Mouse (Mus musculus) layer of hippocampus, adult 2 months (tissue): Measurements from ENCODE around the gene Epsti1. TPM values are rescaled to one million over a fixed set of nuclear protein-coding genes. Genes with fewer than 3 reads are reported as not detected.
"Not testable (repeated sequence)": the region's sequence is repeated elsewhere in the genome, so short reads cannot be mapped to it uniquely, and the experiment has no call there.

ENCODE experiments used
- DNase-seq, 2 experiments: peaks; one replicate each; pipeline ENCODE4 v3.0.0; 2022; ENCODE audit warnings: low spot score in 2 of 2
- H3K27ac ChIP-seq: fragments of 200-600 bp; 2 replicates; pipeline ENCODE4 v1.8.1; 2022
- H3K4me3 ChIP-seq: fragments of 200-600 bp; 2 replicates; pipeline ENCODE4 v1.8.1; 2022; ENCODE audit warnings: mild to moderate bottlenecking
- CTCF ChIP-seq: fragments of 200-600 bp; conservative IDR thresholded peaks from 2 replicates; pipeline ENCODE4 v1.8.1; 2022; ENCODE audit warnings: antibody characterized with exemption, mild to moderate bottlenecking, moderate library complexity
- long read RNA-seq, 2 experiments: library from polyadenylated mRNA; stranded (forward); transcript quantifications; one replicate each; pipeline ENCODE4 v2.0.0; 2021; ENCODE audit warnings: borderline mapping rate in 2 of 2
- total RNA-seq, 2 experiments: library from RNA; stranded (reverse); gene quantifications; 2 replicates each; pipeline ENCODE4 v1.2.3; 2021

Gene Epsti1
- total RNA-seq = under 1 TPM in 1 of 2 experiments, not detected in 1; 0.37 TPM
- long read RNA-seq, experiment 1 = 0 reads
- long read RNA-seq, experiment 2 = 0 reads

- Histone ChIP-seq H3K4me3 (no peak within 1 kb of the TSS), H3K27ac (no peak within 1 kb of the TSS)
- TF ChIP-seq CTCF = no peak
- DNase-seq = no peak
These were observed at the start of gene Epsti1 for GRCm38 (mm10) chr14:77904171-77904762. Epsti1 (plus strand) TSS chr14:77904239.

- TF ChIP-seq CTCF = no peak
- Histone ChIP-seq H3K4me3 (no peak overlapping the region), H3K27ac (no peak overlapping the region)
- no peak for DNase-seq
These were observed 44.1 kb upstream of the Epsti1 start for GRCm38 (mm10) chr14:77859894-77860293.

GRCm38 (mm10) chr14:77860841-77861560, 43.0 kb upstream of the Epsti1 start:
- Histone ChIP-seq H3K27ac (no peak overlapping the region), H3K4me3 (no peak overlapping the region)
- no peak for TF ChIP-seq CTCF
- no peak for DNase-seq

GRCm38 (mm10) chr14:77864051-77864450, 40.0 kb upstream of the Epsti1 start:
- H3K27ac ChIP-seq = no peak overlapping the region
- no peak for DNase-seq
- H3K4me3 ChIP-seq = no peak overlapping the region
- no peak for TF ChIP-seq CTCF

- no peak for DNase-seq
- no peak overlapping the region for H3K4me3 ChIP-seq
- no peak overlapping the region for H3K27ac ChIP-seq
- TF ChIP-seq CTCF = no peak
These were observed 39.5 kb upstream of the Epsti1 start for GRCm38 (mm10) chr14:77864510-77864909.

- no peak overlapping the region for H3K4me3 ChIP-seq
- no peak for DNase-seq
- no peak overlapping the region for H3K27ac ChIP-seq
- no peak for TF ChIP-seq CTCF
These were observed 36.4 kb upstream of the Epsti1 start for GRCm38 (mm10) chr14:77867601-77868000.

- TF ChIP-seq CTCF = no peak
- no peak for DNase-seq
- no peak overlapping the region for H3K4me3 ChIP-seq
- H3K27ac ChIP-seq = no peak overlapping the region
These were observed 33.1 kb upstream of the Epsti1 start for GRCm38 (mm10) chr14:77870926-77871325.

GRCm38 (mm10) chr14:77871380-77871975, 32.6 kb upstream of the Epsti1 start:
- no peak for TF ChIP-seq CTCF
- DNase-seq = no peak
- Histone ChIP-seq H3K27ac (no peak overlapping the region), H3K4me3 (no peak overlapping the region)

- Histone ChIP-seq H3K27ac (peak within 1 kb of the TSS; percentile 86), H3K4me3 (peak within 1 kb of the TSS; percentile 95)
- DNase-seq = peak; percentile 77 to 85
- TF ChIP-seq CTCF = peak; percentile 51
These were observed 29.5 kb upstream of the Epsti1 start, which contains the start of gene Dnajc15 for GRCm38 (mm10) chr14:77874304-77875241. Dnajc15 (minus strand) TSS chr14:77875125.

GRCm38 (mm10) chr14:77876199-77876598, 27.8 kb upstream of the Epsti1 start:
- Histone ChIP-seq H3K27ac (0 out of 2 replicates have a peak overlapping the region, but pooled peaks have one; percentile 10), H3K4me3 (no peak overlapping the region)
- TF ChIP-seq CTCF = no peak
- no peak for DNase-seq

- DNase-seq, H3K27ac ChIP-seq, H3K4me3 ChIP-seq: not testable (repeated sequence)
These were observed 26.2 kb upstream of the Epsti1 start for GRCm38 (mm10) chr14:77877876-77878275.

GRCm38 (mm10) chr14:77881998-77882397, 22.0 kb upstream of the Epsti1 start:
- no peak for TF ChIP-seq CTCF
- Histone ChIP-seq H3K27ac (no peak overlapping the region), H3K4me3 (no peak overlapping the region)
- DNase-seq = no peak
